Mouse (Mus musculus) midbrain, embryonic 15.5 days (tissue): Measurements from ENCODE around the gene Olfr365. TPM values are rescaled to one million over a fixed set of nuclear protein-coding genes. Genes with fewer than 3 reads are reported as not detected.

Source experiments
- ATAC-seq: fragments of 200-750 bp; cut with Nextera tagmentation; replicated peaks from 2 replicates; pipeline ENCODE4 v1.8.0; 2017; ENCODE audit warnings: moderate TSS enrichment
- H3K27ac ChIP-seq: fragments of 300-500 bp; sonication (generic); 2 replicates; pipeline ENCODE4 v1.5.1; 2015; ENCODE audit warnings: mild to moderate bottlenecking, inconsistent platforms
- H3K27me3 ChIP-seq: fragments of 300-500 bp; sonication (generic); replicated peaks from 2 replicates; pipeline ENCODE4 v1.6.1; 2015; ENCODE audit warnings: inconsistent platforms
- H3K36me3 ChIP-seq: fragments of 300-500 bp; sonication (generic); replicated peaks from 2 replicates; pipeline ENCODE4 v1.6.1; 2015; ENCODE audit warnings: inconsistent platforms
- H3K4me1 ChIP-seq: fragments of 300-500 bp; sonication (generic); 2 replicates; pipeline ENCODE4 v1.6.1; 2015; ENCODE audit warnings: inconsistent platforms
- H3K4me2 ChIP-seq: fragments of 300-500 bp; sonication (generic); 2 replicates; pipeline ENCODE4 v1.6.1; 2015; ENCODE audit warnings: inconsistent platforms, mild to moderate bottlenecking, moderate library complexity
- H3K4me3 ChIP-seq: fragments of 300-500 bp; sonication (generic); 2 replicates; pipeline ENCODE4 v1.5.1; 2015; ENCODE audit warnings: mild to moderate bottlenecking, inconsistent platforms
- H3K9ac ChIP-seq: fragments of 300-500 bp; sonication (generic); 2 replicates; pipeline ENCODE4 v1.6.1; 2015; ENCODE audit warnings: mild to moderate bottlenecking, inconsistent platforms
- H3K9me3 ChIP-seq: fragments of 300-500 bp; sonication (generic); 2 replicates; pipeline ENCODE4 v1.6.1; 2016; ENCODE audit warnings: inconsistent platforms
- WGBS: fragments of 180-500 bp; shearing (Covaris S2); methylation state at CpG from one replicate; pipeline ENCODE4 v1.1.7; 2015; ENCODE audit warnings: mixed read lengths; 5-methylcytosine and 5-hydroxymethylcytosine counted together
- polyA plus RNA-seq: library from polyadenylated mRNA; unstranded; fragments of >200 nt; fragmentation: Nextera tagmentation; extraction: Ambion mirVana; gene quantifications from 2 replicates; pipeline ENCODE4 v1.2.1, GENCODE M21; 2015

Olfr365 gene
- not detected in 2 replicates for polyA plus RNA-seq

GRCm38 (mm10) chr2:37187898-37188297, at the start of gene Olfr365:
TSS of gene Olfr365 (plus strand) at chr2:37188198.
- peaks cover 11% of the 10 kb centered on the region; the same call in 1 of the 2 replicates for H3K9me3 ChIP-seq
- no peak within 1 kb of the TSS for H3K9ac ChIP-seq
- H3K4me1 ChIP-seq, result no peaks in the 10 kb centered on the region
- no peak within 1 kb of the TSS for H3K27ac ChIP-seq
- H3K4me3 ChIP-seq, result no peak within 1 kb of the TSS
- 72% methylated on average over 3 of the region's 3 CpGs for WGBS
- no peaks in the 10 kb centered on the region for H3K36me3 ChIP-seq
- no peak within 1 kb of the TSS for H3K4me2 ChIP-seq
- no peak for ATAC-seq
- no peaks in the 10 kb centered on the region for H3K27me3 ChIP-seq

DNA sequence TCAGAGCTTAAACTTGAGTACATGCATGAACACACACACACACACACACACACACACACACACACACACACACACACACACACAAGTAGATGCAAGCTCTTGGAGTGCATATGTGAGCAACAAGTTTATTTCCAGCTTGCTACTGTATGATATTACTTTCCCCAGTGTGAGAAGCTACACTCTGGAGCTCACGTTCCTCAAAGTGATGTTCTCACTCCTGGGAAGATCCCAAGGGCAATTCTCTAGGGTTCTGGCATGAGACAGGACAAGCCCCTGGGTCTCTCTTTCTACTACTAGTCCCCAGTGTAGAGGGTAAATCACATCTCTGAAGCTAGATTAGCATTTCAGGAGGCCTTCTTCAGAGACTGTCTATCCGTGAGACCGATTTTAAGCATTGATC, 49.0 kb upstream of the Olfr365 start, which contains the start of gene Olfr364-ps1:
Olfr364-ps1 (plus strand) TSS at position 301 of the 400 bp plus-strand sequence.
- Histone ChIP-seq H3K9ac (no peak within 1 kb of the TSS), H3K27me3 (no peaks in the 10 kb centered on the region), H3K4me2 (no peak within 1 kb of the TSS), H3K9me3 (peaks cover 7% of the 10 kb centered on the region), H3K4me3 (no peak within 1 kb of the TSS), H3K27ac (no peak within 1 kb of the TSS), H3K36me3 (no peaks in the 10 kb centered on the region), H3K4me1 (no peaks in the 10 kb centered on the region)
- WGBS, result 84% methylated on average over 3 of the region's 3 CpGs
- ATAC-seq, result no peak

DNA sequence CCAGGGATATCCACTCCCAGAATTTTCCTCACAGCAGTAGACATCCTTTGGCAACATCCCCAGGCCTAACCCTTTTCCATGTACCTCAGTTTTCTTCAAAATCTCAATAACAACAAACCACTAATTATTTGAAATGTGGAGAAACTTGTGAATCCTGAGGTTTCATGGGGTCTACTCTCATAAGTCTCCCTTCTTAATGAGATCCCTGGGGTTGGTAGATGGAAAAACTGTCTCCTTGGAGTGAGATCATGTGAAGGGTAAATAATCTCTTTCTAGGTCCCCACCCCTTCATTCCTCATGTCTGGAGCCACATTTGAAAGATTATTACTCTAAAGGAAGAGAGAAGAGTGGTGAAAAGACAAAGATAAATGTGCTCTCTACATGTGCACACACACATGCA, 23.3 kb downstream of the Olfr365 start, which contains the start of gene Olfr366:
Olfr366 (plus strand) TSS at position 301 of the 400 bp plus-strand sequence.
- no peak for ATAC-seq
- peaks cover 4% of the 10 kb centered on the region; the same call in 1 of the 2 replicates for H3K9me3 ChIP-seq
- H3K36me3 ChIP-seq, result no peaks in the 10 kb centered on the region

More for the DNA sequence above, 23.3 kb downstream of the Olfr365 start, which contains the start of gene Olfr366:
- no peaks in the 10 kb centered on the region for H3K27me3 ChIP-seq
- H3K4me3 ChIP-seq, result no peak within 1 kb of the TSS
- H3K4me1 ChIP-seq, result no peaks in the 10 kb centered on the region
- H3K27ac ChIP-seq, result no peak within 1 kb of the TSS
- H3K4me2 ChIP-seq, result no peak within 1 kb of the TSS
- H3K9ac ChIP-seq, result no peak within 1 kb of the TSS

Other genes with a start within 250 kb of the Olfr365 start
- not detected in 2 replicates for gene Olfr357, start 194.4 kb upstream of the Olfr365 start, polyA plus RNA-seq
- gene Olfr358, start 178.9 kb upstream of the Olfr365 start, polyA plus RNA-seq, result not detected in 2 replicates
- gene Olfr360, start 122.5 kb upstream of the Olfr365 start, polyA plus RNA-seq, result not detected in 2 replicates
- gene Olfr361, start 98.9 kb upstream of the Olfr365 start, polyA plus RNA-seq, result not detected in 2 replicates
- not detected in 2 replicates for gene Olfr362, start 70.3 kb upstream of the Olfr365 start, polyA plus RNA-seq
- gene Olfr364-ps1, start 48.9 kb upstream of the Olfr365 start, polyA plus RNA-seq, result not detected in 2 replicates
- gene Olfr366, start 23.4 kb downstream of the Olfr365 start, polyA plus RNA-seq, result not detected in 2 replicates
- not detected in 2 replicates for gene Olfr368, start 138.3 kb downstream of the Olfr365 start, polyA plus RNA-seq
- 53.0 and 53.6 TPM in 2 replicates for gene Pdcl, start 171.1 kb downstream of the Olfr365 start, polyA plus RNA-seq
- 20.6 and 21.7 TPM in 2 replicates for gene Rc3h2, start 234.7 kb downstream of the Olfr365 start, polyA plus RNA-seq